Mouse (Mus musculus): Measurements from ENCODE around the gene Vmn1r38.
"Not testable (repeated sequence)": the region's sequence is repeated elsewhere in the genome, so short reads cannot be mapped to it uniquely, and the experiment has no call there.

Vmn1r38 gene

GRCm38 (mm10) chr6:66782527-66782926 lies at the start of gene Vmn1r38:
Vmn1r38 (minus strand) TSS chr6:66782627.
- DNase-seq (ENCODE audit: inconsistent age in 2 of 2, low spot score in 1 of 2) = not testable (repeated sequence)

GRCm38 (mm10) chr6:66810509-66810908 lies 28.1 kb upstream of the Vmn1r38 start, which contains the start of gene Vmn1r39:
Vmn1r39 (minus strand) TSS chr6:66810609.
- DNase-seq (ENCODE audit: inconsistent age in 2 of 2, low spot score in 1 of 2) = no peak

- DNase-seq (ENCODE audit: inconsistent age in 2 of 2, low spot score in 1 of 2) = no peak
Observed at GRCm38 (mm10) chr6:66806311-66806710, 23.9 kb upstream of the Vmn1r38 start.

GRCm38 (mm10) chr6:66805713-66806112 lies 23.3 kb upstream of the Vmn1r38 start:
- DNase-seq (ENCODE audit: inconsistent age in 2 of 2, low spot score in 1 of 2) = no peak

GRCm38 (mm10) chr6:66729082-66729481 lies 53.3 kb downstream of the Vmn1r38 start, which contains the start of gene Vmn1r37:
Vmn1r37 (plus strand) TSS chr6:66729382.
- DNase-seq (ENCODE audit: inconsistent age in 2 of 2, low spot score in 1 of 2) = not testable (repeated sequence)

All from adrenal gland, adult (tissue).